9 mouse cellular contexts compared by ENCODE assay signal in the genomic region with DNA sequence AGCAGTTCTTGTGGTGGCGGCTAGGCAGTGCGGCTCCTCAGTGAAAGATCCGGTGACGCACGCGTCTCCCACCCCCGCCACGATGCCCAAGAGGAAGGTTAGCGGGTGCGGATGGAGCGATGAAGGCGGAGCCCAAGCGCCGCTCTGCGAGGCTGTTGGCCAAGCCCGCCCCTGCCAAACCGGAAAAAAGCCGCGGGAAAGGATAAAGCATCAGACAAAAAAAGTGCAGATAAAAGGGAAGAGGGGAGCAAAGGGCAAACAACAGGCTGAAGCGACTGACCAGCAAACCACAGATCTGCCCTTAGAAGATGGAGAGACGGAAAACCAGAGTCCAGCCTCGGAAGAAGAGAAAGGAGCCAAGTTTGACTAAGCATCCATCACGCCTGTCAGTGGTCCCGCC. TPM values are rescaled to one million over a fixed set of nuclear protein-coding genes. Genes with fewer than 3 reads are reported as not detected.
DNase-seq lines count a peak whose midpoint lies in the region; ATAC-seq and TF ChIP-seq lines count a peak whose summit lies in the region.
"Had no signal": no experiment of that assay in that cellular context is flagged by ENCODE, and none has a peak within 500 bp of the region (broad histone marks: within the 10 kb centered on the region; RNA-seq: fewer than 3 reads in every experiment).

No protein-coding gene starts in this region.

- intact Hi-C loops in gastrocnemius, postnatal 14 days (cut with DNase I; ENCODE audit: low total_unique reads), result no loop called here
- intact Hi-C loops in heart, adult 2 months (cut with DNase I), result no loop called here

- TF ChIP-seq CTCF in heart, adult 2 months (IDR thresholded peaks at IDR 0.05), result no peak
- TF ChIP-seq CTCF in liver, embryonic 14.5 days (IDR thresholded peaks at IDR 0.05; ENCODE audit: low read depth), result no peak

- WGBS in heart, adult 2 months, result 2% methylated on average over 24 of the region's 24 CpGs
- WGBS in intestine, embryonic 15.5 days, result 5% methylated on average over 24 of the region's 24 CpGs
- 4% methylated on average over 24 of the region's 24 CpGs for WGBS in liver, embryonic 14.5 days (ENCODE audit: insufficient replicate concordance)

- H3K79me2 ChIP-seq in heart, adult 2 months (replicated peaks; ENCODE audit: control insufficient read depth, insufficient read depth, low read length), result no peaks in the 10 kb centered on the region

- TF ChIP-seq POLR2A in heart, adult 2 months (IDR thresholded peaks at IDR 0.05; ENCODE audit: insufficient read depth, low read depth, low read length), result no peak

- H3K4me2 ChIP-seq in intestine, embryonic 15.5 days (replicated peaks), result peak overlapping the region; percentile 69
- peak overlapping the region; percentile 28; the same call in 1 of the 2 replicates for H3K4me2 ChIP-seq in liver, embryonic 14.5 days (ENCODE audit: low read depth)

- no peak overlapping the region for H3K9ac ChIP-seq in heart, adult 2 months (ENCODE audit: low read depth, low read length)
- H3K9ac ChIP-seq in intestine, embryonic 15.5 days, result peak overlapping the region; percentile 32
- no peak overlapping the region for H3K9ac ChIP-seq in liver, embryonic 14.5 days (replicated peaks)

- peak; percentile 12 for DNase-seq in gastrocnemius, postnatal 14 days
- no peak for DNase-seq in gastrocnemius, postnatal 25 days
- peak; percentile 58 for DNase-seq in brain, adult 2 months (ENCODE audit: low read depth, low spot score)
- peak; percentile 52 to 57 for DNase-seq in heart, adult 2 months
- DNase-seq in liver, embryonic 14.5 days (ENCODE audit: low read depth in 3 of 3, low spot score in 3 of 3), result no peak
- DNase-seq in ovary, postnatal 14 days (ENCODE audit: low spot score), result no peak

- peak overlapping the region; percentile 20; the same call in 1 of the 2 replicates for H3K4me3 ChIP-seq in heart, adult 2 months
- H3K4me3 ChIP-seq in intestine, embryonic 15.5 days (replicated peaks), result peak overlapping the region; percentile 35
- H3K4me3 ChIP-seq in liver, embryonic 14.5 days (ENCODE audit: insufficient read depth in 1 of 2, low read depth in 2 of 2, low read length in 2 of 2), result no peak overlapping the region; a peak in 1 of 4 replicates

- no peaks in the 10 kb centered on the region for H3K36me3 ChIP-seq in heart, adult 2 months (ENCODE audit: control insufficient read depth, insufficient read depth, low read length)
- H3K36me3 ChIP-seq in intestine, embryonic 15.5 days, result no peaks in the 10 kb centered on the region
- no peaks in the 10 kb centered on the region for H3K36me3 ChIP-seq in liver, embryonic 14.5 days (replicated peaks; ENCODE audit: control insufficient read depth, insufficient read depth, low read depth)

- peak; percentile 56; the same call in 1 of the 2 replicates for ATAC-seq in intestine, embryonic 15.5 days
- ATAC-seq in liver, embryonic 14.5 days (ENCODE audit: insufficient read depth), result no peak
- ATAC-seq in monocyte, adult 5-6 weeks (replicated peaks; ENCODE audit: insufficient number of reproducible peaks, low FRiP score, low TSS enrichment, poor library complexity, severe bottlenecking), result peak; percentile 70

- H3K27ac ChIP-seq in heart, adult 2 months, result no peak overlapping the region
- no peak overlapping the region for H3K27ac ChIP-seq in intestine, embryonic 15.5 days
- H3K27ac ChIP-seq in liver, embryonic 14.5 days, result no peak overlapping the region

- no peaks in the 10 kb centered on the region for H3K27me3 ChIP-seq in heart, adult 2 months (ENCODE audit: control insufficient read depth, insufficient read depth, low read length)
- H3K27me3 ChIP-seq in intestine, embryonic 15.5 days (replicated peaks), result no peaks in the 10 kb centered on the region
- peaks cover 11% of the 10 kb centered on the region for H3K27me3 ChIP-seq in liver, embryonic 14.5 days (ENCODE audit: control insufficient read depth, insufficient read depth, low read length)

- no peak for TF ChIP-seq EP300 in heart, adult 2 months (IDR thresholded peaks at IDR 0.05; ENCODE audit: insufficient read depth, low read depth, low read length)
- no peak for TF ChIP-seq EP300 in liver, embryonic 14.5 days (IDR thresholded peaks at IDR 0.05; ENCODE audit: low read depth)

- no peaks in the 10 kb centered on the region for H3K9me3 ChIP-seq in intestine, embryonic 15.5 days
- H3K9me3 ChIP-seq in liver, embryonic 14.5 days (ENCODE audit: control insufficient read depth, low read length), result no peaks in the 10 kb centered on the region

- H3K4me1 ChIP-seq in heart, adult 2 months (ENCODE audit: control insufficient read depth, insufficient read depth, low read length), result peaks cover 5% of the 10 kb centered on the region
- peaks cover 5% of the 10 kb centered on the region; the same call in 1 of the 2 replicates for H3K4me1 ChIP-seq in intestine, embryonic 15.5 days (replicated peaks)
- H3K4me1 ChIP-seq in liver, embryonic 14.5 days (replicated peaks; ENCODE audit: control insufficient read depth in 2 of 2, insufficient read depth in 2 of 2, low read length in 1 of 2), result peaks cover 0 to 3% of the 10 kb centered on the region in 2 experiments; a peak in 1 of 4 replicates

RNA-seq across cellular contexts. Expression of a gene that starts 6.3 kb away (rescaled TPM):
- total RNA-seq in gastrocnemius, postnatal 14 days (2021), result under 1 TPM in 1 of 2 experiments, not detected in 1; 0.21 TPM
- total RNA-seq in gastrocnemius, postnatal 25 days (2021), result not detected
- total RNA-seq in heart, adult 2 months (2021), result not detected
- 0.94 and 1.1 TPM in 2 replicates for polyA plus RNA-seq in heart, adult 2 months (2012; rRNA removed)
- polyA plus RNA-seq in intestine, embryonic 15.5 days (2015; fragmentation: Nextera tagmentation; extraction: Ambion mirVana), result 0.34 and 0.59 TPM in 2 replicates
- polyA plus RNA-seq in liver, embryonic 14.5 days (2012; rRNA removed), result 0.03 and 0.17 TPM in 2 replicates
- polyA plus RNA-seq in liver, embryonic 14.5 days (2014; fragmentation: Nextera tagmentation; extraction: Ambion mirVana), result 0.08 and 0.66 TPM in 2 replicates
- 2.6 to 4.7 TPM in 2 of 3 replicates, not detected in the other for total RNA-seq in monocyte, adult 5-6 weeks (2017)

RNA-seq across cellular contexts. Expression of a gene that starts 15.4 kb away (rescaled TPM):
- not detected for total RNA-seq in gastrocnemius, postnatal 14 days (2021)
- total RNA-seq in gastrocnemius, postnatal 25 days (2021), result not detected
- total RNA-seq in heart, adult 2 months (2021), result not detected
- not detected in 2 replicates for polyA plus RNA-seq in heart, adult 2 months (2012; rRNA removed)
- polyA plus RNA-seq in intestine, embryonic 15.5 days (2015; fragmentation: Nextera tagmentation; extraction: Ambion mirVana), result 9.4 and 14.7 TPM in 2 replicates
- polyA plus RNA-seq in liver, embryonic 14.5 days (2012; rRNA removed), result not detected in 2 replicates
- not detected in 2 replicates for polyA plus RNA-seq in liver, embryonic 14.5 days (2014; fragmentation: Nextera tagmentation; extraction: Ambion mirVana)
- 0.19 TPM in 1 of 3 replicates, not detected in the others for total RNA-seq in monocyte, adult 5-6 weeks (2017)
- total RNA-seq: layer of hippocampus, postnatal 14 days had no signal

RNA-seq across cellular contexts. Expression of a gene that starts 37.7 kb away (rescaled TPM):
- under 1 TPM; 0.39 to 0.42 TPM for total RNA-seq in gastrocnemius, postnatal 14 days (2021)
- under 1 TPM; 0.31 to 0.43 TPM for total RNA-seq in gastrocnemius, postnatal 25 days (2021)
- total RNA-seq in heart, adult 2 months (2021), result under 1 TPM; 0.41 to 0.44 TPM
- 0.26 and 0.31 TPM in 2 replicates for polyA plus RNA-seq in heart, adult 2 months (2012; rRNA removed)
- 3.7 and 5.0 TPM in 2 replicates for polyA plus RNA-seq in intestine, embryonic 15.5 days (2015; fragmentation: Nextera tagmentation; extraction: Ambion mirVana)
- polyA plus RNA-seq in liver, embryonic 14.5 days (2012; rRNA removed), result 0.01 and 0.03 TPM in 2 replicates
- polyA plus RNA-seq in liver, embryonic 14.5 days (2014; fragmentation: Nextera tagmentation; extraction: Ambion mirVana), result not detected in 2 replicates
- 0.76 TPM in 1 of 3 replicates, not detected in the others for total RNA-seq in monocyte, adult 5-6 weeks (2017)

Comparison
In these comparisons a context has a peak if more than half of its experiments do, and no peak if none do; other contexts are left out.
1. DNase-seq: peak in gastrocnemius, postnatal 14 days (single experiment), brain, adult 2 months (single experiment) and heart, adult 2 months (2 of 2); none in gastrocnemius, postnatal 25 days (single experiment), liver, embryonic 14.5 days (0 of 3) and ovary, postnatal 14 days (single experiment).
2. H3K4me3 ChIP-seq: peak in heart, adult 2 months (single experiment) and intestine, embryonic 15.5 days (single experiment); none in liver, embryonic 14.5 days (0 of 2).